Mouse (Mus musculus): ENCODE results near the gene Scrt2.

Gene Scrt2

GRCm38 (mm10) chr2:152081641-152082448, 516 bp downstream of the Scrt2 start:
- DNase-seq (ENCODE audit: low spot score in 2 of 2): peak; percentile 42 to 80

- no peak for DNase-seq (ENCODE audit: low spot score in 2 of 2)
These were observed 1.3 kb downstream of the Scrt2 start for GRCm38 (mm10) chr2:152082456-152083285.

- DNase-seq (ENCODE audit: low spot score in 2 of 2): no peak
These were observed 2.1 kb downstream of the Scrt2 start for GRCm38 (mm10) chr2:152083411-152083810.

GRCm38 (mm10) chr2:152084298-152084697, 3.0 kb downstream of the Scrt2 start:
- DNase-seq (ENCODE audit: low spot score in 2 of 2): no peak

GRCm38 (mm10) chr2:152085414-152085813, 4.1 kb downstream of the Scrt2 start:
- no peak for DNase-seq (ENCODE audit: low spot score in 2 of 2)

- no peak for DNase-seq (ENCODE audit: low spot score in 2 of 2)
These were observed 5.1 kb downstream of the Scrt2 start for GRCm38 (mm10) chr2:152086451-152086850.

GRCm38 (mm10) chr2:152087111-152087510, 5.8 kb downstream of the Scrt2 start:
- no peak for DNase-seq (ENCODE audit: low spot score in 2 of 2)

- peak in 1 of 2 experiments; percentile 30 for DNase-seq (ENCODE audit: low spot score in 2 of 2)
These were observed 7.7 kb downstream of the Scrt2 start for GRCm38 (mm10) chr2:152089078-152089477.

GRCm38 (mm10) chr2:152089581-152089980, 8.3 kb downstream of the Scrt2 start:
- DNase-seq (ENCODE audit: low spot score in 2 of 2): no peak

- DNase-seq (ENCODE audit: low spot score in 2 of 2): no peak
These were observed 9.2 kb downstream of the Scrt2 start for GRCm38 (mm10) chr2:152090486-152090885.

- no peak for DNase-seq (ENCODE audit: low spot score in 2 of 2)
These were observed 10.2 kb downstream of the Scrt2 start for GRCm38 (mm10) chr2:152091342-152092056.

- no peak for DNase-seq (ENCODE audit: low spot score in 2 of 2)
These were observed 11.6 kb downstream of the Scrt2 start for GRCm38 (mm10) chr2:152092927-152093326.

- no peak for DNase-seq (ENCODE audit: low spot score in 2 of 2)
These were observed 12.0 kb downstream of the Scrt2 start for GRCm38 (mm10) chr2:152093356-152093792.

GRCm38 (mm10) chr2:152094856-152095545, 13.7 kb downstream of the Scrt2 start:
- no peak for DNase-seq (ENCODE audit: low spot score in 2 of 2)

- DNase-seq (ENCODE audit: low spot score in 2 of 2): no peak
These were observed 15.6 kb downstream of the Scrt2 start for GRCm38 (mm10) chr2:152096922-152097321.

GRCm38 (mm10) chr2:152097916-152098315, 16.6 kb downstream of the Scrt2 start:
- no peak for DNase-seq (ENCODE audit: low spot score in 2 of 2)

- no peak for DNase-seq (ENCODE audit: low spot score in 2 of 2)
These were observed 18.2 kb downstream of the Scrt2 start for GRCm38 (mm10) chr2:152099538-152099937.

- DNase-seq (ENCODE audit: low spot score in 2 of 2): no peak
These were observed 20.4 kb downstream of the Scrt2 start for GRCm38 (mm10) chr2:152101761-152102160.

- DNase-seq (ENCODE audit: low spot score in 2 of 2): no peak
These were observed 21.0 kb downstream of the Scrt2 start for GRCm38 (mm10) chr2:152102369-152102768.

GRCm38 (mm10) chr2:152104711-152105317, 23.5 kb downstream of the Scrt2 start:
- DNase-seq (ENCODE audit: low spot score in 2 of 2): no peak

Data from thymus, postnatal 10 days (tissue).